Mouse (Mus musculus): ENCODE data around the gene Gm13124. TPM values are rescaled to one million over a fixed set of nuclear protein-coding genes. Genes with fewer than 3 reads are reported as not detected.

The Gm13124 gene
- polyA plus RNA-seq, 1 experiment, result not detected

DNA sequence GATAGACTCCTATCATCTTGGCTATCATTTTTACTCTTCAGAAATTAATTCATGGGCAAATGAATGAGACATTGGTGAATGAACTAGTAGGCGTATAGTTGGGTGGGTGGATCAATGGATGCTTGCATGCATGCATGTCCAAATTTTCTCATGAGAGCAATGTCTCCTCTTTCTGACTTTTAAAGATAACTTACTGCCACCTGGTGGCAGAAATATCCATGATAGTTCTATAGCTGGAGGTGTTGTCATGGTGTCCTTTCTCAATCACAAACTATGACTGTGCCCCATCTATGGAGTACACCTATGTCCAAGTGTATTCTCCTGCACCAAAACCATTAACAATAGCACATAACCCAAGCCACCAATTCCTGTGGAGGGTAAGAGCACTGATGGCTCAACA lies 58.4 kb downstream of the Gm13124 start:
- H3K79me3 ChIP-seq (ENCODE audit: low read depth), result no peaks in the 10 kb centered on the region
- no peaks in the 10 kb centered on the region for H3K27me3 ChIP-seq (ENCODE audit: control insufficient read depth, insufficient read depth, insufficient read length)
- TF ChIP-seq FOSL1 (IDR thresholded peaks at IDR 0.05; ENCODE audit: insufficient read depth, low read length, poor library complexity, severe bottlenecking), result no peak
- H3K4me3 ChIP-seq (ENCODE audit: insufficient read depth, poor library complexity, severe bottlenecking), result no peak overlapping the region
- no peak overlapping the region for H3ac ChIP-seq (ENCODE audit: control insufficient read depth, insufficient read length, low read depth)
- no peaks in the 10 kb centered on the region for H3K79me2 ChIP-seq (ENCODE audit: control insufficient read depth, insufficient read depth)
- H3K36me3 ChIP-seq (ENCODE audit: control insufficient read depth, insufficient read depth), result no peaks in the 10 kb centered on the region

Other genes with a start within 250 kb of the Gm13124 start
- not detected for gene Gm13128, start 234.9 kb downstream of the Gm13124 start, polyA plus RNA-seq (2012; fragmentation: generic; extraction: Trizol)
- gene Gm13119, start 207.2 kb downstream of the Gm13124 start, polyA plus RNA-seq (2012; fragmentation: generic; extraction: Trizol), result 0.05 TPM
- not detected for gene Pramef20, start 187.2 kb downstream of the Gm13124 start, polyA plus RNA-seq (2012; fragmentation: generic; extraction: Trizol)
- gene Pramef12, start 156.7 kb downstream of the Gm13124 start, polyA plus RNA-seq (2012; fragmentation: generic; extraction: Trizol), result not detected
- gene 1700012P22Rik, start 126.4 kb downstream of the Gm13124 start, polyA plus RNA-seq (2012; fragmentation: generic; extraction: Trizol), result not detected
- gene Gm9944, start 111.8 kb downstream of the Gm13124 start, polyA plus RNA-seq (2012; fragmentation: generic; extraction: Trizol), result not detected
- gene Aadacl3, start 101.4 kb downstream of the Gm13124 start, polyA plus RNA-seq (2012; fragmentation: generic; extraction: Trizol), result not detected
- not detected for gene 9430007A20Rik, start 45.3 kb downstream of the Gm13124 start, polyA plus RNA-seq (2012; fragmentation: generic; extraction: Trizol)
- not detected for gene Aadacl4, start 48.6 kb upstream of the Gm13124 start, polyA plus RNA-seq (2012; fragmentation: generic; extraction: Trizol)
- gene Gm436, start 121.2 kb upstream of the Gm13124 start, polyA plus RNA-seq (2012; fragmentation: generic; extraction: Trizol), result not detected
- not detected for gene Gm13178, start 156.3 kb upstream of the Gm13124 start, polyA plus RNA-seq (2012; fragmentation: generic; extraction: Trizol)
- gene Gm438, start 221.4 kb upstream of the Gm13124 start, polyA plus RNA-seq (2012; fragmentation: generic; extraction: Trizol), result not detected

Measured in C2C12 (cell line).